29 mouse cellular contexts compared by ENCODE assay signal in the genomic region with DNA sequence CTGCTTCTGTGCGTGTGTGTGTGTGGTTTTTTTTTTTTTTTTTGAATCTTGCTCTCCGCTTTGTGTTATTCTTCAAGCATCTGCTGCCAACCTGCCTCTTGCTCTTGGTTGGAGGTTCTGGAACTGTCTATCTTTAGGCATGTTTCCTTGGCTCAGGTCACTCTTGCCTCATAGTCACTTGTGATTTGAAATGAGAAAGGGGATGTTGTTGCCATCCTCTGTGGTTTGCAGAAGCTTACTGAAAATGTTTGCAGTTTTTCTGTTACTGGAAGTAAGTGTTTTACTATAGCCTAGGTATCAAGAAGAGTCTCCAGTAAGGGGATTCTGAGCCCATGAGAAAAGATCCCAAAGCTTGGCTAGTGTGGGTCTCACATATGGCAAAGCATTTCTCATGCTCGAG. TPM values are rescaled to one million over a fixed set of nuclear protein-coding genes. Genes with fewer than 3 reads are reported as not detected.
A peak's percentile ranks its signal among the peaks of the same experiment; 100 is the strongest.
DNase-seq lines count a peak whose midpoint lies in the region; ATAC-seq and TF ChIP-seq lines count a peak whose summit lies in the region.
"Had no signal": no experiment of that assay in that cellular context is flagged by ENCODE, and none has a peak within 500 bp of the region (broad histone marks: within the 10 kb centered on the region; RNA-seq: fewer than 3 reads in every experiment).

No protein-coding gene starts in this region.

- TF ChIP-seq POLR2A in bone marrow, adult 2 months (IDR thresholded peaks at IDR 0.05; ENCODE audit: borderline replicate concordance, control insufficient read depth, low read depth, low read length), result no peak
- TF ChIP-seq POLR2A in kidney, adult 2 months (IDR thresholded peaks at IDR 0.05; ENCODE audit: low read depth, low read length), result no peak

- peak; percentile 29 for DNase-seq in lung, postnatal 0 days (ENCODE audit: low spot score)
- DNase-seq in lung, postnatal 14 days, result no peak
- no peak for DNase-seq in kidney, adult 2 months
- DNase-seq in hindbrain, embryonic 10.5 days (ENCODE audit: low spot score), result no peak
- DNase-seq: adrenal gland, adult 8-10 months; cerebellum, adult 11 months; cerebellum, postnatal 14 days; gastrocnemius, postnatal 10 days; heart, adult 2 months; heart, postnatal 36 days; kidney, adult 8-10 months; lung, adult 18-20 months; retina, postnatal 1 day; thymus, adult 18-20 months; thymus, postnatal 4 days had no signal

- no peaks in the 10 kb centered on the region for H3K4me1 ChIP-seq in lung, postnatal 0 days (ENCODE audit: insufficient read depth, low read depth, low read length)
- peaks cover 9% of the 10 kb centered on the region for H3K4me1 ChIP-seq in bone marrow, adult 2 months (ENCODE audit: control insufficient read depth, insufficient read depth, low read length)
- H3K4me1 ChIP-seq in kidney, adult 2 months (ENCODE audit: control insufficient read depth, insufficient read depth, low read length), result no peaks in the 10 kb centered on the region
- no peaks in the 10 kb centered on the region for H3K4me1 ChIP-seq in hindbrain, embryonic 10.5 days (replicated peaks)
- H3K4me1 ChIP-seq in neural tube, embryonic 15.5 days, result no peaks in the 10 kb centered on the region
- H3K4me1 ChIP-seq: forebrain, embryonic 12.5 days; midbrain, embryonic 15.5 days; stomach, embryonic 15.5 days had no signal

- H3K27me3 ChIP-seq in lung, postnatal 0 days (replicated peaks; ENCODE audit: insufficient read depth, low read length), result no peaks in the 10 kb centered on the region
- H3K27me3 ChIP-seq in kidney, adult 2 months (replicated peaks; ENCODE audit: control insufficient read depth, insufficient read depth, low read length), result no peaks in the 10 kb centered on the region
- no peaks in the 10 kb centered on the region for H3K27me3 ChIP-seq in hindbrain, embryonic 10.5 days (ENCODE audit: insufficient read depth, poor library complexity, severe bottlenecking)
- H3K27me3 ChIP-seq in neural tube, embryonic 15.5 days (replicated peaks), result no peaks in the 10 kb centered on the region
- H3K27me3 ChIP-seq: forebrain, embryonic 12.5 days; midbrain, embryonic 15.5 days; stomach, embryonic 15.5 days had no signal

- no peak overlapping the region for H3K27ac ChIP-seq in lung, postnatal 0 days (ENCODE audit: low read length)
- peak overlapping the region; percentile 96; the same call in 1 of the 2 replicates for H3K27ac ChIP-seq in bone marrow, adult 2 months (ENCODE audit: control insufficient read depth, insufficient read depth, low read depth, low read length, poor library complexity)
- no peak overlapping the region for H3K27ac ChIP-seq in kidney, adult 2 months (ENCODE audit: insufficient read depth, low read depth, low read length)
- H3K27ac ChIP-seq in hindbrain, embryonic 10.5 days, result no peak overlapping the region
- no peak overlapping the region for H3K27ac ChIP-seq in neural tube, embryonic 15.5 days (replicated peaks)
- H3K27ac ChIP-seq: forebrain, embryonic 12.5 days; heart, adult 2 months; midbrain, embryonic 15.5 days; stomach, embryonic 15.5 days had no signal

- ATAC-seq in lung, postnatal 0 days, result no peak
- peak; percentile 65 for ATAC-seq in granulocyte monocyte progenitor cell, adult 5-6 weeks (replicated peaks; ENCODE audit: poor library complexity, severe bottlenecking)
- ATAC-seq in megakaryocyte progenitor cell, adult 5-6 weeks (replicated peaks; ENCODE audit: poor library complexity), result peak; percentile 53
- no peak for ATAC-seq in neural tube, embryonic 15.5 days (ENCODE audit: low FRiP score)
- ATAC-seq: midbrain, embryonic 15.5 days; Patski had no signal

- no peaks in the 10 kb centered on the region for H3K36me3 ChIP-seq in lung, postnatal 0 days (ENCODE audit: insufficient read depth, low read length)
- no peaks in the 10 kb centered on the region for H3K36me3 ChIP-seq in kidney, adult 2 months (ENCODE audit: control insufficient read depth, insufficient read depth, low read length)
- H3K36me3 ChIP-seq in hindbrain, embryonic 10.5 days, result no peaks in the 10 kb centered on the region
- no peaks in the 10 kb centered on the region for H3K36me3 ChIP-seq in neural tube, embryonic 15.5 days
- H3K36me3 ChIP-seq: forebrain, embryonic 12.5 days; midbrain, embryonic 15.5 days; stomach, embryonic 15.5 days had no signal

- no peak overlapping the region for H3K9ac ChIP-seq in lung, postnatal 0 days (replicated peaks; ENCODE audit: low read depth)
- no peak overlapping the region for H3K9ac ChIP-seq in neural tube, embryonic 15.5 days (replicated peaks)
- H3K9ac ChIP-seq: forebrain, embryonic 12.5 days; midbrain, embryonic 15.5 days; stomach, embryonic 15.5 days had no signal

- WGBS in lung, postnatal 0 days, result 82% methylated on average over 3 of the region's 3 CpGs
- 27% methylated on average over 3 of the region's 3 CpGs for WGBS in bone marrow, adult 2 months
- 88% methylated on average over 3 of the region's 3 CpGs for WGBS in kidney, adult 2 months
- 88% methylated on average over 3 of the region's 3 CpGs for WGBS in hindbrain, embryonic 10.5 days
- 94% methylated on average over 3 of the region's 3 CpGs for WGBS in neural tube, embryonic 15.5 days

- H3K9me3 ChIP-seq in lung, postnatal 0 days (ENCODE audit: low read length), result no peaks in the 10 kb centered on the region
- H3K9me3 ChIP-seq in hindbrain, embryonic 10.5 days, result no peaks in the 10 kb centered on the region
- H3K9me3 ChIP-seq in neural tube, embryonic 15.5 days (replicated peaks), result no peaks in the 10 kb centered on the region
- H3K9me3 ChIP-seq: forebrain, embryonic 12.5 days; midbrain, embryonic 15.5 days; stomach, embryonic 15.5 days had no signal

- H3K4me2 ChIP-seq in lung, postnatal 0 days (replicated peaks; ENCODE audit: low read depth, low read length), result no peak overlapping the region
- H3K4me2 ChIP-seq in neural tube, embryonic 15.5 days, result no peak overlapping the region
- H3K4me2 ChIP-seq: forebrain, embryonic 12.5 days; midbrain, embryonic 15.5 days; stomach, embryonic 15.5 days had no signal

- no peak overlapping the region for H3K4me3 ChIP-seq in lung, postnatal 0 days (ENCODE audit: low read depth, low read length)
- H3K4me3 ChIP-seq in bone marrow, adult 2 months (replicated peaks; ENCODE audit: control insufficient read depth, low read depth, low read length), result no peak overlapping the region
- H3K4me3 ChIP-seq in kidney, adult 2 months (ENCODE audit: insufficient read depth, low read depth, low read length), result no peak overlapping the region
- no peak overlapping the region for H3K4me3 ChIP-seq in hindbrain, embryonic 10.5 days
- no peak overlapping the region for H3K4me3 ChIP-seq in neural tube, embryonic 15.5 days (replicated peaks)
- H3K4me3 ChIP-seq: forebrain, embryonic 12.5 days; heart, adult 2 months; midbrain, embryonic 15.5 days; stomach, embryonic 15.5 days had no signal

- no peak for TF ChIP-seq EP300 in lung, postnatal 0 days (IDR thresholded peaks at IDR 0.05)

- TF ChIP-seq CTCF in lung, postnatal 0 days (IDR thresholded peaks at IDR 0.05), result no peak
- no peak for TF ChIP-seq CTCF in bone marrow, adult 2 months (IDR thresholded peaks at IDR 0.05; ENCODE audit: control insufficient read depth, insufficient read depth, low read length)
- no peak for TF ChIP-seq CTCF in kidney, adult 2 months (conservative IDR thresholded peaks at IDR 0.05; ENCODE audit: insufficient read depth, insufficient read length, low read depth, low read length)

RNA-seq across cellular contexts. Expression of a gene that starts 26.5 kb away (rescaled TPM):
- 8.2 and 9.9 TPM in 2 replicates for polyA plus RNA-seq in lung, postnatal 0 days (2015; fragmentation: Nextera tagmentation; extraction: Ambion mirVana)
- polyA plus RNA-seq in bone marrow, adult 2 months (2011; ENCODE audit: insufficient read depth, insufficient read length, low replicate concordance, missing spikeins), result 4.8 and 12.0 TPM in 2 replicates
- total RNA-seq in granulocyte monocyte progenitor cell, adult 5-6 weeks (2014; fragmentation: Nextera tagmentation), result 2.1 and 3.8 TPM in 2 replicates
- 4.7 and 5.6 TPM in 2 replicates for total RNA-seq in granulocyte monocyte progenitor cell, adult 5-6 weeks (2017)
- total RNA-seq in megakaryocyte progenitor cell, adult 5-6 weeks (2015), result 4.5 and 5.1 TPM in 2 replicates
- total RNA-seq in megakaryocyte progenitor cell, adult 5-6 weeks (2017), result 3.1 and 3.6 TPM in 2 replicates
- 0.72 and 0.81 TPM in 2 replicates for polyA plus RNA-seq in kidney, adult 2 months (2012; rRNA removed)
- 0.90 and 1.0 TPM in 2 replicates for polyA plus RNA-seq in hindbrain, embryonic 10.5 days (2016; fragmentation: Nextera tagmentation; extraction: Ambion mirVana)
- 0.65 and 1.5 TPM in 2 replicates for polyA plus RNA-seq in neural tube, embryonic 15.5 days (2015; fragmentation: Nextera tagmentation; extraction: Ambion mirVana)
- total RNA-seq: ES-E14; megakaryocyte-erythroid progenitor cell, adult 5-6 weeks had no signal
- polyA plus RNA-seq: Patski had no signal

RNA-seq across cellular contexts. Expression of a gene that starts 36.2 kb away (rescaled TPM):
- polyA plus RNA-seq in lung, postnatal 0 days (2015; fragmentation: Nextera tagmentation; extraction: Ambion mirVana), result not detected in 2 replicates
- polyA plus RNA-seq in bone marrow, adult 2 months (2011; ENCODE audit: insufficient read depth, insufficient read length, low replicate concordance, missing spikeins), result not detected in 2 replicates
- not detected in 2 replicates for total RNA-seq in granulocyte monocyte progenitor cell, adult 5-6 weeks (2014; fragmentation: Nextera tagmentation)
- not detected in 2 replicates for total RNA-seq in granulocyte monocyte progenitor cell, adult 5-6 weeks (2017)
- total RNA-seq in megakaryocyte progenitor cell, adult 5-6 weeks (2015), result 0.24 TPM in 1 of 2 replicates, not detected in the other
- total RNA-seq in megakaryocyte progenitor cell, adult 5-6 weeks (2017), result not detected in 2 replicates
- 0.06 TPM in 1 of 2 replicates, not detected in the other for polyA plus RNA-seq in kidney, adult 2 months (2012; rRNA removed)
- not detected in 2 replicates for polyA plus RNA-seq in hindbrain, embryonic 10.5 days (2016; fragmentation: Nextera tagmentation; extraction: Ambion mirVana)
- not detected in 2 replicates for polyA plus RNA-seq in neural tube, embryonic 15.5 days (2015; fragmentation: Nextera tagmentation; extraction: Ambion mirVana)
- total RNA-seq: adrenal gland, adult 8-10 months; ES-E14; gastrocnemius, postnatal 10 days; heart, adult 2 months; heart, postnatal 36 days; layer of hippocampus, adult 8-10 months; megakaryocyte-erythroid progenitor cell, adult 5-6 weeks had no signal
- polyA plus RNA-seq: forebrain, embryonic 12.5 days; frontal cortex, adult 2 months; heart, adult 2 months; heart, embryonic 14.5 days; limb, embryonic 11.5 days; midbrain, embryonic 15.5 days; Patski; stomach, embryonic 15.5 days had no signal

Comparison
In these comparisons a context has a peak if more than half of its experiments do, and no peak if none do; other contexts are left out.
1. ATAC-seq: peak in granulocyte monocyte progenitor cell, adult 5-6 weeks (single experiment) and megakaryocyte progenitor cell, adult 5-6 weeks (single experiment); none in lung, postnatal 0 days (single experiment) and neural tube, embryonic 15.5 days (single experiment).